Mouse (Mus musculus): Measurements from ENCODE around the gene Dag1.

- TF ChIP-seq GATA1 (IDR thresholded peaks at IDR 0.05; ENCODE audit: low read length) (no peak), TAL1 (IDR thresholded peaks at IDR 0.05; ENCODE audit: low read length) (no peak)
Observed at GRCm38 (mm10) chr9:108205571-108205901, 58.2 kb downstream of the Dag1 start.
